Mouse (Mus musculus) neural tube, embryonic 14.5 days (tissue): ENCODE results near the gene Rpp25l. TPM values are rescaled to one million over a fixed set of nuclear protein-coding genes. Genes with fewer than 3 reads are reported as not detected.

Experiments
- ATAC-seq: fragments of 200-750 bp; cut with Nextera tagmentation; 2 replicates; pipeline ENCODE4 v1.8.0; 2017; ENCODE audit warnings: low read depth, mild to moderate bottlenecking, moderate TSS enrichment, moderate library complexity
- H3K27ac ChIP-seq: fragments of 300-500 bp; sonication (generic); 2 replicates; pipeline ENCODE4 v1.5.1; 2014; ENCODE audit warnings: low read depth, mild to moderate bottlenecking, control low read depth, low read length, moderate library complexity, mixed read lengths
- H3K27me3 ChIP-seq: fragments of 300-500 bp; sonication (generic); 2 replicates; pipeline ENCODE4 v1.6.1; 2014; ENCODE audit warnings: low read length; ENCODE audit not compliant: control insufficient read depth, insufficient read depth
- H3K36me3 ChIP-seq: fragments of 300-500 bp; sonication (generic); 2 replicates; pipeline ENCODE4 v1.6.1; 2014; ENCODE audit warnings: low read length, mixed read lengths; ENCODE audit not compliant: control insufficient read depth, insufficient read depth
- H3K4me1 ChIP-seq: fragments of 300-500 bp; sonication (generic); 2 replicates; pipeline ENCODE4 v1.6.1; 2014; ENCODE audit warnings: low read length; ENCODE audit not compliant: control insufficient read depth, insufficient read depth
- H3K4me2 ChIP-seq: fragments of 300-500 bp; sonication (generic); 2 replicates; pipeline ENCODE4 v1.6.1; 2014; ENCODE audit warnings: mild to moderate bottlenecking, low read depth, low read length, control low read depth
- H3K4me3 ChIP-seq: fragments of 300-500 bp; sonication (generic); 2 replicates; pipeline ENCODE4 v1.5.1; 2014; ENCODE audit warnings: low read depth, low read length, control low read depth, mixed read lengths
- H3K9ac ChIP-seq: fragments of 300-500 bp; sonication (generic); replicated peaks from 2 replicates; pipeline ENCODE4 v1.6.1; 2014; ENCODE audit warnings: low read depth, mild to moderate bottlenecking, control low read depth, low read length, mixed read lengths
- H3K9me3 ChIP-seq: fragments of 300-500 bp; sonication (generic); 2 replicates; pipeline ENCODE4 v1.6.1; 2016; ENCODE audit warnings: low read length; ENCODE audit not compliant: control insufficient read depth
- WGBS: fragments of 180-500 bp; shearing (Covaris S2); extraction: QIAGEN DNeasy Blood & Tissue Kit; methylation state at CpG from one replicate; pipeline ENCODE4 v1.1.7; 2014; 5-methylcytosine and 5-hydroxymethylcytosine counted together
- polyA plus RNA-seq: library from polyadenylated mRNA; unstranded; fragments of >200 nt; fragmentation: Nextera tagmentation; extraction: Ambion mirVana; gene quantifications from 2 replicates; pipeline ENCODE4 v1.2.1, GENCODE M21; 2014

Gene Rpp25l
- polyA plus RNA-seq, 1 experiment from 2014 or later, result 61.3 TPM

- Histone ChIP-seq H3K27ac (no peak overlapping the region), H3K27me3 (no peaks in the 10 kb centered on the region), H3K4me1 (peaks cover 30% of the 10 kb centered on the region), H3K4me3 (no peak overlapping the region), H3K9ac (no peak overlapping the region), H3K36me3 (no peaks in the 10 kb centered on the region), H3K9me3 (no peaks in the 10 kb centered on the region), H3K4me2 (no peak overlapping the region)
- ATAC-seq, result no peak
- 31% methylated on average over 5 of the region's 5 CpGs for WGBS
Observed at GRCm38 (mm10) chr4:41671500-41671899, 41.8 kb downstream of the Rpp25l start.

- Histone ChIP-seq H3K4me1 (peaks cover 26% of the 10 kb centered on the region), H3K36me3 (no peaks in the 10 kb centered on the region), H3K27me3 (no peaks in the 10 kb centered on the region), H3K27ac (no peak overlapping the region), H3K9me3 (no peaks in the 10 kb centered on the region), H3K4me3 (no peak overlapping the region), H3K4me2 (no peak overlapping the region), H3K9ac (no peak overlapping the region)
- ATAC-seq, result no peak
- WGBS, result 72% methylated on average over 18 of the region's 18 CpGs
Observed at GRCm38 (mm10) chr4:41670836-41671235, 42.5 kb downstream of the Rpp25l start.

GRCm38 (mm10) chr4:41666646-41667045 lies 46.7 kb downstream of the Rpp25l start:
- no peak overlapping the region for H3K9ac ChIP-seq
- no peaks in the 10 kb centered on the region for H3K27me3 ChIP-seq
- H3K4me2 ChIP-seq, result no peak overlapping the region
- no peaks in the 10 kb centered on the region for H3K9me3 ChIP-seq
- H3K4me1 ChIP-seq, result peaks cover 32% of the 10 kb centered on the region
- no peaks in the 10 kb centered on the region for H3K36me3 ChIP-seq
- WGBS, result 84% methylated on average over 11 of the region's 11 CpGs
- no peak for ATAC-seq
- no peak overlapping the region for H3K4me3 ChIP-seq
- no peak overlapping the region for H3K27ac ChIP-seq

- peaks cover 30% of the 10 kb centered on the region for H3K4me1 ChIP-seq
- H3K9ac ChIP-seq, result no peak overlapping the region
- H3K36me3 ChIP-seq, result no peaks in the 10 kb centered on the region
- WGBS, result 13% methylated on average over 5 of the region's 8 CpGs
- no peaks in the 10 kb centered on the region for H3K9me3 ChIP-seq
- H3K27me3 ChIP-seq, result no peaks in the 10 kb centered on the region
- 0 out of 2 replicates have a peak, but pooled peaks have one; percentile 5 for ATAC-seq
- H3K4me2 ChIP-seq, result no peak overlapping the region
- H3K4me3 ChIP-seq, result no peak overlapping the region
- H3K27ac ChIP-seq, result no peak overlapping the region
Observed at GRCm38 (mm10) chr4:41665009-41665675, 48.2 kb downstream of the Rpp25l start.

GRCm38 (mm10) chr4:41664533-41664932 lies 48.8 kb downstream of the Rpp25l start:
- Histone ChIP-seq H3K9ac (no peak overlapping the region; the same call in 1 of the 2 replicates), H3K27ac (no peak overlapping the region), H3K36me3 (no peaks in the 10 kb centered on the region), H3K9me3 (no peaks in the 10 kb centered on the region), H3K4me3 (no peak overlapping the region), H3K4me2 (no peak overlapping the region), H3K4me1 (peaks cover 32% of the 10 kb centered on the region), H3K27me3 (no peaks in the 10 kb centered on the region)
- 60% methylated on average over 7 of the region's 7 CpGs for WGBS
- 0 out of 2 replicates have a peak, but pooled peaks have one; percentile 12 for ATAC-seq

- no peaks in the 10 kb centered on the region for H3K27me3 ChIP-seq
- no peak for ATAC-seq
- H3K27ac ChIP-seq, result no peak overlapping the region
- no peak overlapping the region for H3K4me3 ChIP-seq
- H3K36me3 ChIP-seq, result no peaks in the 10 kb centered on the region
- WGBS, result 40% methylated on average over 9 of the region's 9 CpGs
- no peak overlapping the region for H3K4me2 ChIP-seq
- no peaks in the 10 kb centered on the region for H3K9me3 ChIP-seq
- no peak overlapping the region for H3K9ac ChIP-seq
- H3K4me1 ChIP-seq, result peaks cover 41% of the 10 kb centered on the region
Observed at GRCm38 (mm10) chr4:41663614-41664013, 49.7 kb downstream of the Rpp25l start.

GRCm38 (mm10) chr4:41662723-41663122 lies 50.6 kb downstream of the Rpp25l start:
- no peak overlapping the region for H3K27ac ChIP-seq
- no peaks in the 10 kb centered on the region for H3K27me3 ChIP-seq
- H3K9ac ChIP-seq, result no peak overlapping the region
- H3K9me3 ChIP-seq, result no peaks in the 10 kb centered on the region
- no peak overlapping the region for H3K4me3 ChIP-seq
- 0 out of 2 replicates have a peak, but pooled peaks cover 3% of the 10 kb centered on the region for H3K36me3 ChIP-seq
- 61% methylated on average over 11 of the region's 11 CpGs for WGBS
- peaks cover 41% of the 10 kb centered on the region for H3K4me1 ChIP-seq
- no peak overlapping the region for H3K4me2 ChIP-seq
- no peak for ATAC-seq

Other genes starting within 250 kb of the Rpp25l start
- 2.1 and 2.3 TPM in 2 replicates for gene Kif24, start 248.6 kb downstream of the Rpp25l start, polyA plus RNA-seq
- 60.8 and 78.5 TPM in 2 replicates for gene Nudt2, start 248.4 kb downstream of the Rpp25l start, polyA plus RNA-seq
- 8.0 and 8.6 TPM in 2 replicates for gene AI464131, start 210.5 kb downstream of the Rpp25l start, polyA plus RNA-seq
- gene 1110017D15Rik, start 196.2 kb downstream of the Rpp25l start, polyA plus RNA-seq, result 5.3 and 13.7 TPM in 2 replicates
- 18.8 and 23.5 TPM in 2 replicates for gene Fam219a, start 144.0 kb downstream of the Rpp25l start, polyA plus RNA-seq
- 1.7 and 1.9 TPM in 2 replicates for gene Dnaic1, start 143.8 kb downstream of the Rpp25l start, polyA plus RNA-seq
- 109 and 134 TPM in 2 replicates for gene Enho, start 73.2 kb downstream of the Rpp25l start, polyA plus RNA-seq
- 15.6 and 19.9 TPM in 2 replicates for gene Cntfr, start 16.4 kb downstream of the Rpp25l start, polyA plus RNA-seq
- gene Il11ra1, start 13.5 kb downstream of the Rpp25l start, polyA plus RNA-seq, result 26.2 and 47.2 TPM in 2 replicates
- gene Dctn3, start 9.6 kb upstream of the Rpp25l start, polyA plus RNA-seq, result 259 and 281 TPM in 2 replicates
- gene Arid3c, start 17.6 kb upstream of the Rpp25l start, polyA plus RNA-seq, result 1.4 and 1.8 TPM in 2 replicates
- 42.6 and 53.5 TPM in 2 replicates for gene Galt, start 41.7 kb upstream of the Rpp25l start, polyA plus RNA-seq
- gene Sigmar1, start 42.6 kb upstream of the Rpp25l start, polyA plus RNA-seq, result 77.6 and 89.3 TPM in 2 replicates
- 239 and 281 TPM in 2 replicates for gene Ccl27a, start 60.7 kb upstream of the Rpp25l start, polyA plus RNA-seq
- not detected in 2 replicates for gene Gm21541, start 190.1 kb upstream of the Rpp25l start, polyA plus RNA-seq
- 7.2 and 7.5 TPM in 2 replicates for gene Gm20878, start 228.0 kb upstream of the Rpp25l start, polyA plus RNA-seq